Mouse (Mus musculus) megakaryocyte, adult 5-6 weeks (primary cell): ENCODE results near the gene Shq1. TPM values are rescaled to one million over a fixed set of nuclear protein-coding genes. Genes with fewer than 3 reads are reported as not detected.

Source experiments
- ATAC-seq: 2 replicates; pipeline ENCODE4 v1.8.0; 2016; ENCODE audit warnings: mild to moderate bottlenecking, inconsistent platforms; ENCODE audit not compliant: poor library complexity, severe bottlenecking
- total RNA-seq, 2 experiments: library from RNA; stranded (forward) in 1 of 2; stranded (reverse) in 1 of 2; fragments of 153-499, 151-499 nt in 1 of 2; fragments of 221-1000, 200-1000 nt in 1 of 2; gene quantifications; 2 replicates each; pipeline versions ENCODE4 v1.2.3 to v1.2.4; 2015 to 2017

Gene Shq1
- total RNA-seq, 2 experiments from 2014 or later: 2.7 to 5.1 TPM

- ATAC-seq: peak; percentile 47; the same call in 1 of the 2 replicates
Measured at GRCm38 (mm10) chr6:100608429-100608828, 62.5 kb downstream of the Shq1 start.

GRCm38 (mm10) chr6:100606805-100607204 is 64.2 kb downstream of the Shq1 start:
- ATAC-seq: no peak

- no peak for ATAC-seq
Measured at GRCm38 (mm10) chr6:100603702-100604101, 67.3 kb downstream of the Shq1 start.

- ATAC-seq: no peak
Measured at GRCm38 (mm10) chr6:100601634-100602033, 69.3 kb downstream of the Shq1 start.

GRCm38 (mm10) chr6:100593857-100594256 is 77.1 kb downstream of the Shq1 start:
- ATAC-seq: no peak

GRCm38 (mm10) chr6:100592991-100593390 is 78.0 kb downstream of the Shq1 start:
- ATAC-seq: no peak

- no peak for ATAC-seq
Measured at GRCm38 (mm10) chr6:100590602-100591001, 80.4 kb downstream of the Shq1 start.

- no peak for ATAC-seq
Measured at GRCm38 (mm10) chr6:100588876-100589275, 82.1 kb downstream of the Shq1 start.

- no peak for ATAC-seq
Measured at GRCm38 (mm10) chr6:100586758-100587157, 84.2 kb downstream of the Shq1 start.

GRCm38 (mm10) chr6:100581951-100582350 is 89.0 kb downstream of the Shq1 start:
- ATAC-seq: no peak

GRCm38 (mm10) chr6:100581056-100581455 is 89.9 kb downstream of the Shq1 start:
- ATAC-seq: no peak

GRCm38 (mm10) chr6:100577590-100577989 is 93.4 kb downstream of the Shq1 start:
- ATAC-seq: no peak

GRCm38 (mm10) chr6:100576171-100576570 is 94.8 kb downstream of the Shq1 start:
- peak; percentile 38; the same call in 1 of the 2 replicates for ATAC-seq

GRCm38 (mm10) chr6:100566774-100567173 is 104.2 kb downstream of the Shq1 start:
- no peak for ATAC-seq

GRCm38 (mm10) chr6:100564516-100564915 is 106.4 kb downstream of the Shq1 start:
- no peak for ATAC-seq

- ATAC-seq: peak; percentile 69
Measured at GRCm38 (mm10) chr6:100563552-100564341, 107.2 kb downstream of the Shq1 start.

GRCm38 (mm10) chr6:100562719-100563551 is 108.0 kb downstream of the Shq1 start:
- ATAC-seq: peak; percentile 22; the same call in 1 of the 2 replicates

- no peak for ATAC-seq
Measured at GRCm38 (mm10) chr6:100558057-100558456, 112.9 kb downstream of the Shq1 start.

GRCm38 (mm10) chr6:100542154-100542997 is 128.6 kb downstream of the Shq1 start:
- no peak for ATAC-seq

- ATAC-seq: no peak
Measured at GRCm38 (mm10) chr6:100539698-100540097, 131.3 kb downstream of the Shq1 start.

GRCm38 (mm10) chr6:100538570-100538969 is 132.4 kb downstream of the Shq1 start:
- ATAC-seq: no peak
